Mouse (Mus musculus) neural tube, embryonic 15.5 days (tissue): ENCODE measurements around the gene Pitx3. TPM values are rescaled to one million over a fixed set of nuclear protein-coding genes. Genes with fewer than 3 reads are reported as not detected.

Experiments used
- ATAC-seq: fragments of 200-750 bp; cut with Nextera tagmentation; 2 replicates; pipeline ENCODE4 v1.8.0; 2017; ENCODE audit warnings: mild to moderate bottlenecking, moderate TSS enrichment, moderate library complexity; ENCODE audit not compliant: low FRiP score
- H3K27ac ChIP-seq: fragments of 300-500 bp; sonication (generic); replicated peaks from 2 replicates; pipeline ENCODE4 v1.5.1; 2015; ENCODE audit warnings: mild to moderate bottlenecking, inconsistent platforms
- H3K27me3 ChIP-seq: fragments of 300-500 bp; sonication (generic); replicated peaks from 2 replicates; pipeline ENCODE4 v1.6.1; 2015; ENCODE audit warnings: inconsistent platforms
- H3K36me3 ChIP-seq: fragments of 300-500 bp; sonication (generic); 2 replicates; pipeline ENCODE4 v1.6.1; 2015; ENCODE audit warnings: inconsistent platforms
- H3K4me1 ChIP-seq: fragments of 300-500 bp; sonication (generic); 2 replicates; pipeline ENCODE4 v1.6.1; 2015; ENCODE audit warnings: inconsistent platforms
- H3K4me2 ChIP-seq: fragments of 300-500 bp; sonication (generic); 2 replicates; pipeline ENCODE4 v1.6.1; 2015; ENCODE audit warnings: inconsistent platforms, mild to moderate bottlenecking, moderate library complexity
- H3K4me3 ChIP-seq: fragments of 300-500 bp; sonication (generic); replicated peaks from 2 replicates; pipeline ENCODE4 v1.5.1; 2015; ENCODE audit warnings: mild to moderate bottlenecking, inconsistent platforms
- H3K9ac ChIP-seq: fragments of 300-500 bp; sonication (generic); replicated peaks from 2 replicates; pipeline ENCODE4 v1.6.1; 2015; ENCODE audit warnings: mild to moderate bottlenecking, inconsistent platforms
- H3K9me3 ChIP-seq: fragments of 300-500 bp; sonication (generic); replicated peaks from 2 replicates; pipeline ENCODE4 v1.6.1; 2016; ENCODE audit warnings: inconsistent platforms
- WGBS: fragments of 180-500 bp; shearing (Covaris S2); methylation state at CpG from one replicate; pipeline ENCODE4 v1.1.7; 2015; ENCODE audit warnings: mixed read lengths; 5-methylcytosine and 5-hydroxymethylcytosine counted together
- polyA plus RNA-seq: library from polyadenylated mRNA; unstranded; fragments of >200 nt; fragmentation: Nextera tagmentation; extraction: Ambion mirVana; gene quantifications from 2 replicates; pipeline ENCODE4 v1.2.1, GENCODE M21; 2015

Pitx3 gene
- polyA plus RNA-seq, 1 experiment from 2014 or later: 0.32 TPM

DNA sequence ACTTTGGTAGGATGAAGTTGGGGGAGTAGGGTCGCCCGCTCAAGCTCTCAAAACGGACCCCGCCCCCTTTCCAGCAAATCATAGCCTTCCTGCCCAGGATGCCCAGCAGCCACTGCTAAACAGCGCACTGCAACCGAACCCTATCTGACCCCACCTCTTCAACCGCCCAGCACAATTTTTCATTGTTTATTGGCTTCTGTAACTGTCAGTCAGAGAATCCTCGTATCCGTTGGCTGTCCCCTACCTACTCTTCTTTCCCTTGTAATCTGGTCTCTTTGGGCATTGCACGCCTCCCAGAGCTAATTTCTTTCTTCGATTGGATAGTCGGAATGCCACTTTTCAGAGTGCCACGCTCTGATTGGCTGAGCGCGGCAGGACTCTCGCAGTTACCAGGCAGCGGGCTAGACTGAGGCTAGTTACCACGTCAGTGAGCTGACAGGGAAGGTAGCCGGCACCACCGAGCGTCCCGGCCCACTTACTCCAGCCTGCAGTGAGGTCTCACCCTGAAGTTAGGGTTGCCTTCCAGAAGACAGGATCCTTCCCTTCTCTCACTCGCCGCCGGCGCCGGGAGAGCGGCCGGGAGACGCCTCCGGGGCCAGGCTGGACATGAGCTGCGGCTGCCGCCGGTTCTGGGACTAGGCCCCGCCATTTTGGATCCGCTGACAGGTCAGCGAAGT lies 4.1 kb upstream of the Pitx3 start, which contains the start of gene Gbf1:
Gbf1 (plus strand) TSS at position 383 of the 677 bp plus-strand sequence.
- peak; percentile 98 for ATAC-seq
- WGBS: under 1% methylated on average over 37 of the region's 37 CpGs
- H3K9ac ChIP-seq: peak within 1 kb of the TSS; percentile 80
- H3K4me3 ChIP-seq: peak within 1 kb of the TSS; percentile 90
- no peaks in the 10 kb centered on the region for H3K9me3 ChIP-seq
- peaks cover 56% of the 10 kb centered on the region for H3K4me1 ChIP-seq
- peak within 1 kb of the TSS; percentile 83 for H3K4me2 ChIP-seq
- H3K27me3 ChIP-seq: peaks cover 34% of the 10 kb centered on the region
- H3K27ac ChIP-seq: peak within 1 kb of the TSS; percentile 86
- H3K36me3 ChIP-seq: no peaks in the 10 kb centered on the region

DNA sequence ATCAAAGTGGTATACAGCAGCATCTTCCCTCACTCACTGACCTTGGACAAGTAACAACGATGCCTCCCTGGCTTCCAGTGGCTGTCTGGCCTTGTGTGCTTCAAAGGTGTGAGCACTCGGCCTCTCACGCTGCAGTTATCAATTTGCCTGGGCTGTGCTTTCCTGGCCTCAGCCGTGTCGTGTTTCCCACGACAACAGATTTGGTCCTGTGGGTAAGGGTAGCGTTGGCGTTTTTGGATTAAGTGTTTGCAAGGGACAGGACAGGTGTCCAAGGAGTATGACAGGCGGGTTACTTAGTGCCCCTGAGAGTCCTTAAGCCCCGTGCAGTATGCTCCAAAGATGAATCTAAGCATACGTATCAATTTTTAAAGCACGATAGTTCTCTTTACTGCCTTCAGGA lies 965 bp upstream of the Pitx3 start:
- Histone ChIP-seq H3K27ac (no peak overlapping the region), H3K9ac (no peak overlapping the region), H3K4me3 (0 out of 2 replicates have a peak overlapping the region, but pooled peaks have one; percentile 49), H3K36me3 (no peaks in the 10 kb centered on the region), H3K4me2 (peak overlapping the region; percentile 98), H3K9me3 (no peaks in the 10 kb centered on the region), H3K27me3 (peaks cover 64% of the 10 kb centered on the region), H3K4me1 (peaks cover 38% of the 10 kb centered on the region)
- no peak for ATAC-seq
- WGBS: 27% methylated on average over 12 of the region's 12 CpGs

- peak overlapping the region; percentile 34; the same call in 1 of the 2 replicates for H3K9ac ChIP-seq
Measured at GRCm38 (mm10) chr19:46148372-46148760, 240 bp upstream of the Pitx3 start.

DNA sequence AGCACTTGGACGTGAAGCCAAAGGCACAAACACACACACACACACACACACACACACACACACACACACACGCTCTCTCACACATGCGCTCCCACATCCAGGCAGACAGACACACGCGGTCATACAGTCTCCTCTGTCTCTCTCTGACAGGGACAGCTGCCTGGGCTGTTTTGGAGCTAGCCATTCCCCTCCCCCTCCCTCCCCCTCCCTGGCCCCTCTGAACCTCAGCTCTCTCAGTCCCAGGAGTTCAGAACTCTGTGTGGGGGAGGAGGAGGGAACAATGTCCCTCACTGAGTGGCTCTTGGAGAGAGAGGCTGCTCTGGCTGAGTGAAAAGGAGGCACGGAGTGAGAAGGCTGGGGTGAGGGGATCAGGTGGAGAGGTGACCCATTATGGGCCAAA lies 7.0 kb downstream of the Pitx3 start:
- no peak for ATAC-seq
- H3K27me3 ChIP-seq: peaks cover 84% of the 10 kb centered on the region
- no peak overlapping the region for H3K4me3 ChIP-seq
- H3K9me3 ChIP-seq: no peaks in the 10 kb centered on the region
- H3K4me2 ChIP-seq: no peak overlapping the region
- H3K27ac ChIP-seq: no peak overlapping the region
- no peak overlapping the region for H3K9ac ChIP-seq
- peaks cover 12% of the 10 kb centered on the region for H3K4me1 ChIP-seq
- no peaks in the 10 kb centered on the region for H3K36me3 ChIP-seq
- 24% methylated on average over 6 of the region's 6 CpGs for WGBS

More at GRCm38 (mm10) chr19:46148372-46148760, 240 bp upstream of the Pitx3 start:
- no peaks in the 10 kb centered on the region for H3K36me3 ChIP-seq
- WGBS: under 1% methylated on average over 27 of the region's 27 CpGs
- H3K27me3 ChIP-seq: peaks cover 70% of the 10 kb centered on the region
- no peak overlapping the region for H3K27ac ChIP-seq
- peaks cover 30% of the 10 kb centered on the region for H3K4me1 ChIP-seq
- ATAC-seq: peak; percentile 43; the same call in 1 of the 2 replicates
- H3K4me3 ChIP-seq: peak overlapping the region; percentile 49
- H3K9me3 ChIP-seq: no peaks in the 10 kb centered on the region
- H3K4me2 ChIP-seq: peak overlapping the region; percentile 98

GRCm38 (mm10) chr19:46140324-46140723 lies 7.8 kb downstream of the Pitx3 start:
- Histone ChIP-seq H3K9me3 (no peaks in the 10 kb centered on the region), H3K27me3 (peaks cover 77% of the 10 kb centered on the region), H3K4me1 (peaks cover 20% of the 10 kb centered on the region), H3K4me2 (no peak overlapping the region), H3K36me3 (no peaks in the 10 kb centered on the region), H3K9ac (no peak overlapping the region), H3K27ac (no peak overlapping the region), H3K4me3 (no peak overlapping the region)
- no peak for ATAC-seq
- WGBS: 62% methylated on average over 2 of the region's 2 CpGs

- Histone ChIP-seq H3K27ac (no peak overlapping the region), H3K27me3 (peaks cover 77% of the 10 kb centered on the region), H3K9ac (peak overlapping the region; percentile 50), H3K4me3 (peak overlapping the region; percentile 54), H3K9me3 (no peaks in the 10 kb centered on the region), H3K4me2 (peak overlapping the region; percentile 100), H3K36me3 (no peaks in the 10 kb centered on the region), H3K4me1 (peaks cover 23% of the 10 kb centered on the region)
- ATAC-seq: no peak
- whole genome bisulfite sequencing: 2% methylated on average over 49 of the region's 49 CpGs
Measured at GRCm38 (mm10) chr19:46136639-46137580, 11.2 kb downstream of the Pitx3 start.

DNA sequence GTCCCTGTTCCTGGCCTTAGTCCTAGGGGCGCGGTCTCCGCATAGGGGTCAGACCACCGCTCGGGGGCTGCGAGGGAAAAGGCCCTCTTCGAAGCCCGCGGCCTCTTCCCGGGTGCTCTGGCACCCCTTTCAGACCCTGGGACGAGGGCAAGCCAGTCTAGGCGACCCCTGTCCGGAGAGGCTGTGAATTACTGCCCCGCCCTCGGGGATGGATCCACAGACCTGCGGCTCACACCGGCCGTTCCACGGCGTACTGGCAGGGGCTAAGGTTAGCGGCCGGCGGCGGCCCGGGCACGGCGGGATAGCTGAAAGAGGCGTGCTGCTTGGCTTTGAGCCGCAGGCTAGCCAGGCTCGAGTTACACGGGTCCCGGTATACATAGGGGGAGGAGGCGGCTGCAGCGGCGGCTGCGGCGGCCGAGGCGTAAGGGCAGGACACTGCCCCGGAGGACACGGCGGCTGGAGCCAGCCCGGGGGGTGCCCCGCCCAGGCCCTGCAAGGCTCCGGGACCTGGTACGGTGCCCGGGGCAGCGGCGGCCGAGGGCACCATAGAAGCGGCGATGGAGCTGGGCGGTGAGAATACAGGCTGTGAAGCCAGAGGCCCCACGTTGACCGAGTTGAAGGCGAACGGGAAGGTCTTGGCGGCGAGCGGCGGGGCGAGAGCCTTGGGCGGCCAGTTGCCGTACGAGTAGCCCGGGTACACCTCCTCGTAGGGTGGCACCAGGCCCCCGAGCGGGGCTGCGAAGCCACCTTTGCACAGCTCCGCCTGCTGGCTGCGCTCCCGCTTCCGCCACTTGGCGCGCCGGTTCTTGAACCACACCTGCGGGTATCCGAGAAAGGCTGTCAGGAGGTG lies 12.1 kb downstream of the Pitx3 start:
- Histone ChIP-seq H3K4me3 (peak overlapping the region; percentile 54), H3K4me1 (peaks cover 27% of the 10 kb centered on the region)
- WGBS: under 1% methylated on average over 79 of the region's 79 CpGs

DNA sequence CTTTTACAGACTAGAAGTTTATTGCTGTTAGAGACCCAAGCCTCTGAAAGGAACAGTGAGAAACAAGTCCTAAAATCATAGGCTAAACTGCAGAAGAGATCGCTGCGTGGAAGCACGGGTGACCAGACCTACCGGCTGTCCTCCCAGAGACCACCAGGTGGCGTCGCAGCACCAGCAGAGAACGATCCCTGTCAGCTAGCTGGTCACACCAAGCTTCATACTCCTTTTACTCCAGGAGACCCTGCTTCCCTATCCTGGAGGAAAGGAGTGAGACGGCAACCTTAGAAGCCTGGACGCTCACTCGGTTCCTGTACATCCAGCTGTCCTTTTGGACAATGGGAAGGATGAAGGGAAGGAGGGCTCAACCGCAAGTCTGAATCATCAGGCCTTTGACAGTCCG lies 12.8 kb downstream of the Pitx3 start:
- WGBS: under 1% methylated on average over 12 of the region's 12 CpGs
- Histone ChIP-seq H3K9ac (peak overlapping the region; percentile 50; the same call in 1 of the 2 replicates), H3K27me3 (peaks cover 83% of the 10 kb centered on the region), H3K27ac (no peak overlapping the region), H3K36me3 (no peaks in the 10 kb centered on the region), H3K4me3 (peak overlapping the region; percentile 54), H3K4me1 (peaks cover 27% of the 10 kb centered on the region), H3K9me3 (no peaks in the 10 kb centered on the region), H3K4me2 (peak overlapping the region; percentile 100)
- ATAC-seq: peak; percentile 81

More for the DNA sequence above, 12.1 kb downstream of the Pitx3 start:
- H3K9me3 ChIP-seq: no peaks in the 10 kb centered on the region
- no peak overlapping the region for H3K27ac ChIP-seq
- peak overlapping the region; percentile 50 for H3K9ac ChIP-seq
- H3K36me3 ChIP-seq: no peaks in the 10 kb centered on the region
- ATAC-seq: peak; percentile 66
- H3K27me3 ChIP-seq: peaks cover 80% of the 10 kb centered on the region
- peak overlapping the region; percentile 100 for H3K4me2 ChIP-seq

DNA sequence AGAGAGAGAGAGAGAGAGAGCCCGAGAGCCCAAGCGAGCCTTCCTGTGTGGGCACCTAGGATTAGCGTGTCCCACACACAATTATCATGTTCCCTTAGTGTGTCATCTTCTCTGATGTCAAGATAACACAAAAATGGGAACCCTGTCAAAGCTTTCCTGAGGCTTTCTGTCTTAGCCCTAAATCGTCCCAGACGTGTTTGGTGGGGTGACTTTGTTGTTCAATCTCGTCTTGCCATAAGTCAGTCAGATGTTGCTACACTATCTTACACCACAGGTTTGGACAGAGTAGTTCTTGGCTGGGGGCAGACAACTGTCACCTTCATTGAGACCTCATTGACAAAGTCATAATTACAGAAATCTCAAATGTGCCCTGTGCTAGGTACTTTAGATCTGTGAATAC lies 15.5 kb downstream of the Pitx3 start:
- Histone ChIP-seq H3K27ac (no peak overlapping the region), H3K36me3 (no peaks in the 10 kb centered on the region), H3K9ac (no peak overlapping the region), H3K4me3 (no peak overlapping the region), H3K4me2 (no peak overlapping the region), H3K27me3 (peaks cover 69% of the 10 kb centered on the region), H3K4me1 (peaks cover 27% of the 10 kb centered on the region), H3K9me3 (no peaks in the 10 kb centered on the region)
- no peak for ATAC-seq
- 51% methylated on average over 6 of the region's 6 CpGs for WGBS

DNA sequence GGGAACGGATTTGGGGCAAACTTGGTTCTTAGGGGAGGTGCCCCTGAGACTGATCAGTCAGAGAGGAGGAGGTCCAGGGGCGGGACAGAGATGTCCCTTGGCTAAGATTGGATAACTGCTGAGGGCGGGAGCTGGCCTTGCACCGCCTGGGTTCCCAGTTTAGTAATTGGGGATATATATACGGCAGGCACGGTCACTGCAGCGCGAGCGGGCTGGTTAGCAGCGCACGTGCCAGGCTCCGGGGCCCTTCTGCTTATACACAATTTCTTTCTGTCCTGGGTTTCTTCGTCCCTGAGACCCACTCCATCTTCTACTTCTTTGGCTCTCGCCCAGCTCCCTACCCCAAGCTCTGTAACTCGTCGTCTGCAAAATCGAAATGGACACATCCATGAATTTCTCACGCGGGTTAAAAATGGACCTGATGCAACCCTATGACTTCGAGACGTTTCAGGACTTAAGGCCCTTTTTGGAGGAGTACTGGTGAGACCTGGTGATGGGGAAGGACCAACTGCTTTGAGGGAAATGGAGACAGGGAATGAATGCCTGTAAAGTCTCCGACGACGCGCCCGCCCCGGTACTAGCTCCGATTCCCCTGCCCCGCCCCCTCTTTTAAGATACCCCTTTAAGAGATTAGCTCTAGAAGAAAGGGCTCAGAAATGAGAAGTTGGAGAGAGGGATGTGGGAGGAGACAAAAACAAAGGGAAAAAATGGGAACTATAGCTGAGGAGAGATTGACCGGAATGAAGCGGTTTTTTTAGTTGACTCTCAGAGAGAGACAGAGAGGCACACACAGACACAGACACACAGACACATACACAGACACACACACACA lies 16.2 kb downstream of the Pitx3 start, which contains the start of gene Elovl3:
Elovl3 (plus strand) TSS at position 204 of the 832 bp plus-strand sequence.
- H3K36me3 ChIP-seq: no peaks in the 10 kb centered on the region
- peak within 1 kb of the TSS; percentile 20 for H3K4me3 ChIP-seq
- no peak for ATAC-seq
- peak within 1 kb of the TSS; percentile 48 for H3K4me2 ChIP-seq
- no peaks in the 10 kb centered on the region for H3K9me3 ChIP-seq
- 1% methylated on average over 31 of the region's 31 CpGs for WGBS
- H3K4me1 ChIP-seq: peaks cover 23% of the 10 kb centered on the region
- H3K9ac ChIP-seq: no peak within 1 kb of the TSS
- H3K27me3 ChIP-seq: peaks cover 62% of the 10 kb centered on the region
- H3K27ac ChIP-seq: no peak within 1 kb of the TSS
